Mouse (Mus musculus) retina, postnatal 7 days (tissue): ENCODE measurements around the gene 2510039O18Rik.
A peak's percentile ranks its signal among the peaks of the same experiment; 100 is the strongest.

Source experiments
- DNase-seq: peaks from one replicate; pipeline ENCODE4 v3.0.0-alpha.2; 2012; ENCODE audit warnings: low read depth, low spot score

Gene 2510039O18Rik

DNA sequence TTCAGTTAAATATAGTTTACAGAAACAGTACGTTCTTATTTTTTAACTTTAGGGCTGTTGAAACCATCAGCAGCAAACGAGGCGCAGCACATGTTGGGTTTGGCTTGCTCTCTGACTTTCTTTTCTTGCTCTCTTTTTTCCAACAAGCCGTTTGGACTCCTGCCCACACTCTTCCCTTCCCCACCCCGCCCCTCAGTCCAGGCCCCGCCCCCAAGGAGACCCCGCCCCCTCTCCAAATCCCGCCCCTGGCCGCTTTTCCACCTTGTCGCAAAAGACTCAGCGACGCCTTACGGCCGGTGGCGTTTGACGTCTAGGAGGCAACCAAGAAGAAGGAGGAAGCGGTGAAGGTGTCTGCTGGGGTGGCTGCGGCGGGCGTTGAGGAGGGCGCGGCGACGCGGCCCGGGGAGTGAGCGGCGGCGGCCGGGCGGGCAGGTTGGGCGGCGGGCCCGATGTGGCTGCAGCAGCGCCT is at the start of gene 2510039O18Rik:
Gene 2510039O18Rik, plus strand, starts transcription at position 320 of the 469 bp plus-strand sequence.
- DNase-seq = peak; percentile 81

DNA sequence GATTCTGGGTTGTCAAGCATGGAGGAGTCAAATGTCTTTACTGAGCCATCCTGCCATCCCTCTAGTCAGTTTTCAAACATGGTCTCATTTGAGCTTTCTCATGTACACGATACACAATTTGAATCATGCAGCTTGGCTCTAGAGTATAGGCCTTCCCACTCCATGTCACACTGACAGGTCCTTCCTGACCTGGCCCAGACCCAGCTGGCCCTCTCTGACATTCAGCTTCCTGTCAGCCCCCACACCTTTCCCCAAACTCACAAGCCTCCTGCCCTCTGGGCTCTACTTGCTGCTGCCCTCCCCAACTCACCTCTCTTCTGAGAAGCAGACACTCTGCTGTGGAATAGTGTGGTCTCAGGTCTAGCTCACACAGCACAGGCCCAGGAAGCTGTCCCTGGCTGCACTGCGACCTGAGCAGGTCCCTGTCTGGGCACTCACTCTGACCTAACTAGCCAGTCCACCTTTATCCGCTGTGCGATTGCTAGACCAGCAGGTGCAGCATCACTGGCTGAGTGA is 44.8 kb upstream of the 2510039O18Rik start:
- DNase-seq = no peak

DNA sequence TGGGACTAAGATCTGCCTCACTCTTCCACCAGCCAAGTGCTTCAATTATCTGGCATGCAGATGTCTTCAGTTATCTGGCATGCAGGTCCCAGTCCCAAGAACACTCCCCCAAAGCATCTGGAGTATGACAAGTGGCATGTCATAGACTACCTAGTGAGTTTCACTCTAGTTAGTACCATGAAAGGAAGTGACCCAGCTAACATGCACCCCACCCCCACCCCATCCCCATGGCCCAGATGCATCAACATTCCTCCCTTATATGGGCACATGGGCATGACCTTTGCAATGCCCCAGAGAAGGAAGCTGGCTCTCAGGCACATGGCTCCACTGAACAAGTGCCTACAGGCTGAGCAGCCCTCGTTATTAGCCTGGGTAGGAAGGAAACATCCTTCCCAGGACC is 44.3 kb upstream of the 2510039O18Rik start:
- DNase-seq = no peak

DNA sequence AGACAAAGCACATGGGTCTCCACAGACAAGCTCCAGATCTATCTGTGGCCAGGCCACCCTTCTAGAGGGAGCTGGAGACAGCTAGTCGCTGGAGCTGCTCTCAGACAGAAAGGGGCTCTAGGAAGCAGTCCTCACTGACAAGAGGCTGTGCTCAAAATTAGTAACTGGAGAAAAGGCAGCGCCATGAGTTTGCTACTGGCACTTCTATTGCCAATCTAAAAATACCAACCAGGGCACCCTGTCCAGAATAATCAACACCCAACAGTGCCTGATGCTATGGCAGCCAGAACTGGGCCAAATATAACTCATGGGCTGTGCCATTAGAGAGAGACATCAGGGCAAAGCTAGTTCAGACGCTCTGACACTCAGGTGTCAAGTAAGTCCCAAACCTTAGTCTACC is 43.3 kb upstream of the 2510039O18Rik start:
- DNase-seq = no peak

DNA sequence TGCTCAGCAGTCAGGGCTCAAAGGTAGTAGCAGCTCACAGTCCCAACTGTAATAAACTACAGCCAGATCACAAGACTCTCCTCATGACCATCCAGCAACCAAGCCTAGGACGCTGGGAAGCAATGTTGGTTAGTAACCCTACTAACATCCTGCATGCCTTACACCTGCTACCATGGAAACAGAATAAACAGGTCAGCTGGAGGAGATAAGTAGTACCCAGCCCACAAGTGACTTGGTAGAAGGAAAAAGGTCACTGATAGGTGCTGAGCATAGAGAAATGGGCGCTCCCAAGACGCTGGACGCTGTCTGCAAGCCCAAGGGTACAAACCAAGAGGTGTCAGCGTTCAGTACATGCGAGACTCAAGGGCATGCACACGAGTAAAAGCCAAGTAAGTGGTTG is 40.2 kb upstream of the 2510039O18Rik start:
- no peak for DNase-seq

DNA sequence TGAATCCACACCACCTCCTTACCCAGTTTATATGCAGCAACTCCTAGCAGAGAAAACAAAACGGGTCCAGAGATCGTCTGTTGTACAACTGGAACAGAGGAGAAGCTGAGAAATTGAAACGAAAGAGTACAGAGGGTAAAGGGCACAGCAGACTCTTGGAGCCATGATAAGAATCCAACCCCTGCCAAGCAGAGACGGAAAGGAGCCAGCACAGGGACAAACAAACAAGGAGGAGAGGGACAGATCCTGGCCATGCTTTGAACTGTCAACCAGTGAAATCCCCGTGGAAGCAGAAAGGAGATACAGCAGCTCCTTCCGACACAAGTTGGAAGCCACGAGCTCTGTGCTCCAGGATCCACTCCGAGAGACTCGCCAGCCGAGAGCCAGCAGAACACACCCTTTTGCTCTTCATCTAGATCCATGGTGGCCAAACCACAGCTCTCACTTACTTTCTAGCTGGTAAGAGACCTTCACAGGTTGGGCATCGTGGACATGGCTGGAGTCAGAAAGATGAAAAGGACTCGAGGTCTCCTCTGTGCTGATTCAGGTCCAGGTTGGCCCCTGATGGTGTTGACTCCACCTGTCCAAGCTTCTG is 37.7 kb upstream of the 2510039O18Rik start:
- DNase-seq = no peak

DNA sequence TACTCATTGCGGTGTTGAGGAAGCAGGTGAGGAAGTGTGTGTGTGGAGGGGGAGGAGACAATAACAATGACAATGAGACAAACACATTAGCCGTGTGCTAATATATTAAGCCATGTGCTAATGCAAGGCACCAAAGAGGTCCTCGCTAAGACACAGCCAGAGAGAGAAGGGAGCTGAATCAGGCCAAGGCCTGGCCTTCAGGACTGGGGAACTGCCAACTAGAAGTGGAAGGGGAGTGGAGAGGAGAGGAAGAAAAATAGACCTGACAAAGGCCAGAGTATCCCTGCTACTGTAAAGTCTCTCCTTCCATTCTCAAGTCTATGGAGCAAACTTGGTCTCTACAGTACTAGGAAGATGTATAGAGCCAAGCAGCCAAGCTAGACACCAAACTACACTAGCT is 37.1 kb upstream of the 2510039O18Rik start:
- DNase-seq = no peak

DNA sequence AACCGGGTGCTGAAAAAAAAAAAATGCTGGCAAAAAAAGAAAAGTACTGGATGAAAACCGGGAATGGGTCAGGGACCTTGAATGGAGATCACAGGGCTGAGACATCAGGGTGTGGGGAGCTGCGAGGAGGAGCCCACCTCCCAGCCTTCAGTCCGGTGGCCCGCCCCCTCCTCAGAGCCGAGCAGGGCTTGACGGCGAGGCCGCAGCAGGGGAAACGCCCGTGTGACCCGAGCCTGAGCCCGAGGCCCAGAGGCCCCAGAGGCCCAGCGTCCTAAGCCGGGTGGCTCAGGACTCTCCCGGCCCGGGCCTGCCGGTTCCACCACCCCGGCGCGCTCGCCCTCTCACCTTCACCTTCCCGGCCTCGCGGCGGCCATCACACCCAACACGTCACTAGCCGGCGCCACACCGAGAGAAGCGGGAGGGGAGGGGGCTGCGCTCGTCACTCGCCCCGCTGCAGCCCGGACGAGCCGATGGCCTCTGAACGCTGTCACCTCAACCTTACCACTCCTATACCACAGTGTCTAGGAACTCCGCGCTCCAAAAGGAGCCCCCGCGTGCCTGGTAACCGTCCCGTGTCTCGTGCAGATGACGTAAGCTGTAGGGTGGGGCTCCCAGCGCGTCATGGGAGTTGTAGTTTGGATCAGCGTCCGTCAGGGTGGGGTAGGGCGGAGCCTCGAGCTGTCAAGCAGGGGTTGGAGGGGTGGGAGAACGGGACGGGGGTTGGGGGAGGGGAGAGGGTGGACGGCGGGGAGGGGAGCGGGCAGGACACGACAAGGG is 36.2 kb upstream of the 2510039O18Rik start, which contains the start of gene Mfn2:
Gene Mfn2, minus strand, starts transcription at position 392 of the 777 bp plus-strand sequence.
- DNase-seq = peak; percentile 83

DNA sequence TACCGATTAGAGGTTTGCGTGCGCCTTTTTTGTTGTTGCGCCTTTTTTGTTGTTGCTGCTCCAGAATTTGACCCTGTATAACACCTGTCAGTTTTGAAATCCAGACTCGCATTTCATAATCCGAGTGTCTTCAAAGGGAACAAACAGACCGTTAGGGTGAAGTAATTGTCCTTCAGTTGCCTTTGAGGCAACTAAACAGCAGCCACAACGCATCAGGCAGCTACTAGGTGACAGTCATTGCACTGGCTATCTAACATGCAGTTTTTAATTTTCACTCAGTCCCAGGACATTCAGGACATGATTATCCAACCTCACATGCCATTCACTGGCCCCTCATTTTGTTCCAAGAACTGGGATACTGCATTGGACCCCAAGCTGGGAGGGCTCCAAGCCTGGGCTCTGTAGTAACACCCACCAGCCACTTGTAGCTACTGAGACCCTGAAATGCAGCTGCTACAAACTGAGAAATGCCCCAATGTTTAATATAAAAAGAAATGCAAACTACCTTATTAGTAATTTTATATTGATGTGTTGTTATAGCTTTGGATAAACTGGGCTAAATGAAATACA is 35.5 kb upstream of the 2510039O18Rik start:
- DNase-seq = no peak

DNA sequence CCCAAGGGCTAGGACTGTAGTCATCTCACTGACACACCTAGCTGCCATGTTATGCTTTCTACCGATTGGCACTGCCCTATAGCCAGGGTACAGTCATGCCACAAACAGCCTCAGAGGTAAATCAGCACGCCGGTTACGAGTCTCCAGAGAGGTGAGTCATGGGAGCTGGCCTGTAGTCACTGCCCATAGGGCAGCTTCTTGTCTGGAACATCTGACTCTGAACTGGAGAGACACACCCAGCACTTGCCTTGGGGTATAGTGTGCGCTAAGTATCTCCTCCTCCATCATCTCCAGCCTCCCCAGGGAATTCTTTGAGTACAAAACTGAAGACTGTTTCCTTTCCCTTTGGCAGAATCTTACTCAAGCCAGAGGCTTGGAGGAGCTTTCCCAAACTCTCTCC is 34.5 kb upstream of the 2510039O18Rik start:
- DNase-seq = no peak

DNA sequence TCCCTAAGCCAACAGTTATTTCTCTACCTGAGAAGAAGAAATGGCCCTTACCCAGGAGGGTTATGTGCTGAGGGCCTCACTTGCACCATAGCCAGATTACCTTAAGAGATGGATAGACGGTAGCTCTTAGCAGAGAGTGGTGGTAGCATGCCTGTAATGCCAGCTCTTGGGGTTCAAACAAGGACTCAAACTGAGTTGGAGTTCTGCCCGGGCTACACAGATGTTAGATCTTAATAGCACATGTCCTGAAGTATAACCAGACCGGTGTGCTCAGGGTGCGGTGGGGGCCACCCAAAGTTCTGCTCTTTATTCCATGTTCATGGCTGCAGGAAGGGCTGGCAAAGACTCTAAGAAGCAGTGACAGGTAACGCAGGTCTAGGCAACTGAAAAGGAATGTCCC is 31.2 kb upstream of the 2510039O18Rik start:
- DNase-seq = no peak

DNA sequence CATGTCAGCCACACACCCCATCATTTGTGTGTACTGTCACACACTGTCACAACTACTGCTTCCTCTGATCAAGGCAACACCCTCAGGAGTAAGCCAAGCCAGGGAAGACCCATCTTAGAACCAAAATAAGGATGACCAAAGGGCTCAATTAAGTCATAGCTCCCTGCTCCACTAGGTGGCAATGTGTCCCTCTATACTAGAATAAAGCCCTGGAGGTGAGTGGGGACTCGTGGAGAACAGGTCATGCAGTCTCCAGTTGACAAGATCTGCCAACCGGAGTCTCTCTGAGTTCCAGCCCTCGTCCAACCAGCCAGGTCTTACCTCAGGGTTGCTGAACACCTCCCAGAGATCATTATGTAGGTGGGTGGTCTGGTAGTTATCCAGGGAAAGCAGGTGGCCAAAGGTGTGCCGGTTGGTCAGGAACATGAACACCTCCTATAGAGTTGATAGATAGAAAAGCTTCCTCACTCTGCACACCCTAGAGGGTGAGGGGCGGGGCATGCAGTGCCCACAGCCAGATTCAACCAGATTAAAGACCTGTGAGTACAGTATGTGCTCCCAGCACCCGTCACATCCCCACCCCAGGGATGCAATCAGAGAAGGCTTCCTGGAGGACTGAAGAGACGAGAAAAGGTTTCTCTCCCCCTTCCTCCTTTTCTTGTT is 22.1 kb upstream of the 2510039O18Rik start:
- no peak for DNase-seq

DNA sequence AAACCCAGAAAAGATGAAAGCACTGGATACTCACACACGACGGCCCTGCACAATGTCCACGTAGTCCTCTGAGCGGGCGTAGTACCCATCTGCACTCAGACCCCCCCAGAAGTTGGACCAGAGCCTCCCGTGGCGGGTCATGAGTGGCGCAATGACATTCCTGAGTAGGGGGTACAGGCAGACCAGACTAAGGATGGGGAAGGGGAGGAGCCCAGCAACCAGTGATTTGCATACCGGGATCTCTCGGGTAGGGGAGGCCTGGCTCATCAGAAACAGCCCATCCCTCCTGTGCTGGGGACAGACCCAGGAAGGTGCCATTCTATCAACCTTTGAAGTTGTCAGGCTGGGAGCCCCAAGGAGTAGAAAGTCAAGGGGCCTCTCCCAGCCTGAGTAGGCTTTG is 19.7 kb upstream of the 2510039O18Rik start:
- no peak for DNase-seq

DNA sequence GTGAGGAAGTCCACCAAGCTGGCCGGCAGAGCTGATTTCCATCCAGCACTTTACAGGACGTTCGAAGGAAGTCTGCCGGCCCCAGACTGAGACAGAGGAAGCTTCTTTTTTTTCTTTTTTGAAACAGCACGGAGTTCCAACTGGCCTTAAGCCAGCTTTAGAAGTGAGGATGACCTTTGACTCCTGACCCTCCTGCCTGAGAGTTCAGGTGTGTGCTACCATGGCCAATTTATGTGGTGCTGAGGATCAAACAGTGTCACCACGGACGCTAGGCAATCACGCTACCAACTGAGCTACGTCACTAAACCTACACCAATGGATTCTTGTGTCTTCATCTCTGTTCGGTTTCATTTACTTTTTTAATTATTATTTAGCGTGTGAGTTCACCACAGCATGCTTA is 18.4 kb upstream of the 2510039O18Rik start:
- DNase-seq = no peak

DNA sequence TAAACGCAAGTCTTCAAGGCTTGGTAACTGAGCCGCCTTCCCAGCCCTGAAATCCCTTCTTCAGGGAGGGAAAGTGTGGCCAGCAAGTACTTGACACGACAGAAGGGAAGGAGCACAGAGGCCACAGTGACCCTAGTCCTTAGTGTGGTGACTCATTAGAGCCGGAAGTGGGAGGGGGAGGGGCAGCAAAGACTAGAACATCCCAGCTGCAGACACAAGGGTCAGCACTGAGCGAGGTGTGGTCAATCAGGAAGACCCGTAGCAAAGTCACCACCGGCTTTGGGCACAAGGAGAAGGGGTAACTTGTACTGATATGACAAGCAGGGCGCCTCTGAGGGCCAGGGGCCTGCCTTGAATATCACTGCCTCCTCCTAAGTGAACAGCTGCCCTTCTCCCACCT is 13.0 kb upstream of the 2510039O18Rik start:
- no peak for DNase-seq

DNA sequence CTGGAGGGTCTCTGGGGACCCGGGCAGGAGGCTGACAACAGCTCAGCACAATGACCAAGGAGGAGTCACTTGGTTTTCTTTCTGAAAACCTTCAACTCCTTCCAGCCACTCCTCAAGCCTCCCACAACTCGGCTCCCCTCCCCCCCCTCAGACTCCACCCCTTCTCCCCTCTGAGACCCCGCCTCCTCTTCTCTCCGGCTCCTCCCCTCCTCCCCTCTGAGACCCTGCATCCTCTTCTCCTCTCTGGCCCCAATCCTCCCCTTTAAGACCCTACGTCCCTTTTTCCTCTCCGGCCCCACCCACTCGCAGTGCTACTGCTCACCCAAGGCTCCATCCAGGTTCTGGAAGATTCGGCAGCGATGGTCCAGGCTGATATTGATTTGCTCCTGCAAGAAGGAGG is 12.6 kb upstream of the 2510039O18Rik start:
- DNase-seq = no peak

DNA sequence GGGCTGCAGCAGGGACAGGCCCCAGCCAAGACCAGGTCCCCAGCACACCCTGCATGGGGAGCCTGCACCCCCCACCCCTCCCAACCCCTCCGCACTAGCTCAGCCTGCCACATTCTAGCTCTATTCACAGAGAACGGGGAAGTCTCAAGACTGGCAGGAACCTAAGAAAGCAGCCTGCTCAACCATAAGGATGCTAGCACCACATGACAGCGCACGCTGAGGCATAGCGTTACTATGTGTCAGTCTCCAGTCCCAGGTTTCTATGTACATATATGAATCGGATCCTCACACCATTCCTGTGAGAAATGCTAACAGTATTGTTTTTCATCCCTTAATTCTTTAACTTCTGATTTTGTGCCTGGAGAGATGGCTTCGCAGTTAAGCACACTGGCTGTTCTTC is 12.2 kb upstream of the 2510039O18Rik start:
- DNase-seq = no peak

DNA sequence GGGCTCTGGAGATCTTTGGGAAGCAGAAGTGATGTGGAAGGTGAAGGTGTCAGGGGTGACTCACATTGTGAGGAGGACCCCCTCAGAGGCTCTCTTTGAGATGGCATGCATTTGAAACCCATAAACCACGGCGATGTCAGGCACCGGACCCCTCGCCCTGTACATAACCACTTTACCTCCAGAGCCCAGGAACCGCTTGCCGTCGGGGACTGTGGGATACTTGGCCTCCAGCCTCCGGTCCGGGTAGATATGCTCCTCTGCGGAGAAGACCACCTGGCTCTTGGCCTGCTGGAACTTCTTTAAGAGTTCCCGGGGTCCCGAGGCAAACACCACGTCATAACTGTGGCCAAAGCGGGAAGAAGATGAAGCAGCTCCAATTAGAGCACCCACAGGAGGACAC is 9.7 kb upstream of the 2510039O18Rik start:
- DNase-seq = no peak

DNA sequence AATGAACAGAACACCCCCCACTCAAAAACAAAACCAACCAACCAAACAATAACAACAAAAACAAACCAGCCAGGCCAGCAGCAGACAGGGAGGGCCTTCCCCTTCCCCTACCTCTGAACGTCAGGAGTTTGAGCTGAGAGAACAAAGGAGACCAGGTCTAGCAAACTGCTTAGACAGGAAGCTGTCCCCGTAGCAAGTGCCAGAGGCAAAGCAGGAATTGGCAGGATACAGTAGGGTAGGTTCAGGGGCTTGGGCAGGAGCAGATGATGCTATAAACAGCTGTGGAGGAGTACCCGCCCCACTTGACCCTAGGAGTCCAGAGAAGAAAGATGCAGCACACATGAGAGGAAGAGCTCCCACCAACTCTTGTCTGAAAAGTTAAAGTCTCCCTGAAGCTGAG is 6.6 kb upstream of the 2510039O18Rik start:
- DNase-seq = no peak

DNA sequence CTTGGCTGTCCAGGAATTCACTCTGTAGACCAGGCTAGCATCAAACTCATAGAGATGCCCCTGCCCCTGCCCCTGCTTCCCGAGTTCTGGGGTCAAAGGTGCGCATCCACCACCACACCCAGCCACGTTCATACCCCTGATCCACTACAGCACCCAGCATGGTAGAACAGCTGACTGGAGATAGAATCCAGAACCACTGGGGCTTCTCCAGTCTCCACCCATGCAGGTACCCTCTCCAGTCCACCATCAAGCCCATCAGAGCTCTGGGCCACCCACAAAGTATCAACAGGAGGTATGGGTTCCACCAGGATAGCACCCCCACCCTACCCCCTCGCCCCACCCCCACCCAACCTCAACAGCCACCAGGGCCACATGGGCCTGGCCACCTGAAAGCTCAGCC is 6.1 kb upstream of the 2510039O18Rik start:
- no peak for DNase-seq

DNA sequence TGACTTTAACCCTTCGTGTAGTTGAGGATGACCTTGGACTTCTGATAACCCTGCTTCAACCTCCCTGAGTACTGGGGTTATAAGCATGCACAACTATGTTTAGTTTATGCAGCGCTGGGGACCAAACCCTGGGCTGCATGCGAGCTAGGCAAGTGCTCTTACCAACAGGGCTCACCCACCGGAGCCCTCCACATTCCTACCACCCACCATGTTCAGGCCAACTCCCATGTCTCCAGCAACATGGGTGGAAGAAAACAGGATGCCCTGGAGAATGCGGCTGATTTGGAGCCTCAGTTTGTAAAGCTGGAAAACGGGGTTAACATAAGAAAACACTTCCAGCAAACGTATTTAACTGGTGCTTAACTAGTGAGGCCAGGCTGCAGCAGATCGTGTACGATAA is 4.8 kb upstream of the 2510039O18Rik start:
- DNase-seq = no peak

DNA sequence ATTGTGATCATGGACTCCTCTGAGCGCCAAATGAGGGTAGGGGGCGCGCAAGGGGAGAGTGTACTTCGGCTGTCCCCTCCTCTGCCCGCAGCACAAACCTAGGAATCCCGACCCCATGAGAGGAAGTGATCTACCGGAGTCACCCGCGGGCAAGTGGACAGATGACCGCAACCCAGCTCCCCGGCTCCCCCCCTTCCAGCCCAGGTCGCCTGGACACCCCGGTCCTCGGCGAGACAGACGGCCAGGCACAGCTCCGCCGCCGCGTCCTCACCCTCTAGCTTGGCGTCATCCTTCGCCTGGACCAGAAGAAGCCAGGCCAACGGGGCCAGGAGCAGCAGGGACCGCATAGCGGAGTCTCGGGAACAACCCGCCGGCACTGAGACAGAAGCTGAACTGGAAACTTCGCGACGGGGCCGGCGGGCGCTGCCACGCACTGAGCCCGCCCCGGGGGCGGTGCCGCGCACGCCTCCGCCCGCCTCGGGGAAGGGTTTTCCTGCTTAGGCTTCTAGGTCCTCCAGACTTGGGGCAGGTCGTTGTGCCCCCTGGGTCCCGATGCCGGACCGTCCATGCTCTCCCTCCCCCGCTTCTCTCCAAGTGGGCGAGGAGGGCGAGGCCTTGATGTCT is 4.3 kb upstream of the 2510039O18Rik start, which contains the start of gene Plod1:
Gene Plod1, minus strand, starts transcription at position 437 of the 624 bp plus-strand sequence.
- DNase-seq = no peak
